Mouse (Mus musculus): ENCODE data around the gene Crybb1. TPM values are rescaled to one million over a fixed set of nuclear protein-coding genes. Genes with fewer than 3 reads are reported as not detected.

The Crybb1 gene
- not detected for polyA plus RNA-seq (2014; fragmentation: Illumina TruSeq; extraction: RNeasy Lipid Tissue Mini Kit (QIAGEN cat#74804); ENCODE audit: low read depth, low replicate concordance)

DNA sequence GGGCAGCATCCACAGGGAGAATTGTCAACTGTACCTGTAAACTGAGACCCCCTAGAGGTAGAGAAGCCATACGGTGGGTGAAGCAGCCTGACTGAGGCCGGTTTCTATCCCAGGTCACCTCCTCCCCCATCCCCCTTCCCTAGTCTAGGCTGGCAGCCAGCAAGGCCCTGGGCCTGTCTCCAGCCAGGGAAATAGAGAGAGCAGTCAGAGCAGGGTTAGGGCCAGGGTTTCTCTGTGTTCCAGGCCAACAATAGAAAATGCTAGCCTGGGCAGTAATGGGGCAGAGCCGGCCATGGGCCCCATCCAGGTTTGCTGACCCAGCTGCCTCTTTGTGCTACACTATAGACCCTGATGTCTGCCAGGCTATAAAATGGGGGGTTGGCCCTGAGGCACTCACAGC is at the start of gene Crybb1:
Gene Crybb1, plus strand, starts transcription at position 390 of the 400 bp plus-strand sequence.

DNA sequence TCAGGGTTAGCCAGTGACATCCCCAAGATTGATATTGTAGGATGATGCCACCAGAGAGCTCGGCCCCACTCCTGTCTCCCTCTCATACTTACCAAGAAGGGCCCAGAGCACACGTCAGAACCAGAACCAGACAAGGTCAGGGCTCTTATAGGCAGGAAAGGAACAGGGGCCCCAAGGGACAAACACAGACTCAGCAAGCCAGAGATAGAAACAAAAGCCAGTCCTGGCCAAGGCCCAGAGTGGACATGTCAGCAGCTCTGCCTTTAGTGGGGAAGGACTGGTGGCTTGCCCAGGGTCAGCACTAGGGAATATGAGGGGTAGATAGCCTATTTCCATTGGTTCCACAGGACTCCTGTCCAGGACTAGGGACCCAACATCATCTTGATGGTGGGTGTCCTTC is 3.2 kb upstream of the Crybb1 start, which contains the start of gene Cryba4:
Gene Cryba4, minus strand, starts transcription at position 119 of the 400 bp plus-strand sequence.

DNA sequence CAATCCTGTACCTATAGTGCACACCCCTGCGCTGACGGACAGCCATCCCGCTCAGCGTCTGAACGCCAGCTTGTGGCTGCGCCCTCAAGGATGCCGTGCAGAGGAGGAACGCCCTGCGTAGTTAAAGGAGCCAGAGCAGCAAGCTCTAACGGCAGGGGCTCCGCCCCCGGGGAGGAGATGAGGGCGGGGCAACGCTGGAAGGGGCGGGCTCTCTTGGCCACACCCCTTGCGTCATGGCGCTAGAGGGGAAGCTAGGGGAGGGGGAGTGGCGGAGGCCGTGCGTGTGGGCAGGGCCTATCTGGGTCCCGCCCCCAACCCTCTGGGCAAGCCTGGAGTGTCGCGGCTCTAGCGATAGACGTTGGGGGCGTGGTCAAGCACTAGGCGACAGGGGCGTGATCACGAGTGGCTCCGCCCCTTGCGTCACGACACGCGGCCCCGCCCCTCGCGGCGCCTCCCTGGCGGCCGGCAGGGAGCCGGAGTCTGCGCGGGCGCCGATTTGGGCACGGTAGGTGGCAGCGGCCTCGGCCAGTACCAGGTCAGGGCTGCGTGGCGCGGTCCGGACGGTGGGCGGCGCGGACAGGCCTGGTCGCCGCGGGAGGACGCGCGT is 20.8 kb downstream of the Crybb1 start, which contains the start of gene Tpst2:
Gene Tpst2, plus strand, starts transcription at position 425 of the 607 bp plus-strand sequence.

Other genes starting within 250 kb of the Crybb1 start
- gene Cryba4, start 3.3 kb upstream of the Crybb1 start, polyA plus RNA-seq (2014; fragmentation: Illumina TruSeq; extraction: RNeasy Lipid Tissue Mini Kit (QIAGEN cat#74804); ENCODE audit: low read depth, low replicate concordance) = not detected
- gene Tpst2, start 20.9 kb downstream of the Crybb1 start, polyA plus RNA-seq (2014; fragmentation: Illumina TruSeq; extraction: RNeasy Lipid Tissue Mini Kit (QIAGEN cat#74804); ENCODE audit: low read depth, low replicate concordance) = 1.6 TPM
- 16.1 TPM for gene Tfip11, start 70.5 kb downstream of the Crybb1 start, polyA plus RNA-seq (2014; fragmentation: Illumina TruSeq; extraction: RNeasy Lipid Tissue Mini Kit (QIAGEN cat#74804); ENCODE audit: low read depth, low replicate concordance)
- gene Srrd, start 87.2 kb downstream of the Crybb1 start, polyA plus RNA-seq (2014; fragmentation: Illumina TruSeq; extraction: RNeasy Lipid Tissue Mini Kit (QIAGEN cat#74804); ENCODE audit: low read depth, low replicate concordance) = 5.8 TPM
- 71.4 TPM for gene Hps4, start 87.3 kb downstream of the Crybb1 start, polyA plus RNA-seq (2014; fragmentation: Illumina TruSeq; extraction: RNeasy Lipid Tissue Mini Kit (QIAGEN cat#74804); ENCODE audit: low read depth, low replicate concordance)
- gene Gm6583, start 100.2 kb downstream of the Crybb1 start, polyA plus RNA-seq (2014; fragmentation: Illumina TruSeq; extraction: RNeasy Lipid Tissue Mini Kit (QIAGEN cat#74804); ENCODE audit: low read depth, low replicate concordance) = 1.6 TPM
- gene Asphd2, start 139.1 kb downstream of the Crybb1 start, polyA plus RNA-seq (2014; fragmentation: Illumina TruSeq; extraction: RNeasy Lipid Tissue Mini Kit (QIAGEN cat#74804); ENCODE audit: low read depth, low replicate concordance) = not detected
- gene Gm6588, start 193.6 kb downstream of the Crybb1 start, polyA plus RNA-seq (2014; fragmentation: Illumina TruSeq; extraction: RNeasy Lipid Tissue Mini Kit (QIAGEN cat#74804); ENCODE audit: low read depth, low replicate concordance) = 13.0 TPM